Mouse (Mus musculus) frontal cortex, postnatal 14 days (tissue): ENCODE data around the gene Fkbp1a.

Experiments
- DNase-seq, 2 experiments: peaks; one replicate each; pipeline ENCODE4 v3.0.0; 2022; ENCODE audit warnings: low spot score in 2 of 2

Gene Fkbp1a

DNA sequence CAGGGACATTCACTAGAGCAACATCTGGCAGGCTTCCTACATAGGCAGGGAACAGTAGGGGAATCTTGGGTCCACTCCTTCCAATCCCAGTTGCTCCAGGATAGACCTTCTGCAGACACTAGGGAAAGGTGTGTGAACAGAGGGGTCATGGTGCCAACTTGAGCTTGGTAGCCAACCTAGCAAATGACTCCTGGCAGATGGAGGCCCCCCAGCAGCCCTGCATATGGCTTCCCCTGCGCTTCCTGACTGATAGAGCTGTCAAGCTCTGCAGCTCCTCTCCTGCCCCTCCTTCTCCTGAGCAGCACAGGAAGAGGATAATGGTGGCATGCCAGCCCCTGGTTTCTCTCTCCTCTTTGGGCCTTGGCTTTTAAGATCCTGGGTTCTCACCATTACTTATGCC, 66.2 kb downstream of the Fkbp1a start:
- DNase-seq = no peak

GRCm38 (mm10) chr2:151609974-151610373, 67.7 kb downstream of the Fkbp1a start:
- DNase-seq = no peak
